Mouse (Mus musculus) stomach, embryonic 16.5 days (tissue): ENCODE data around the gene Klf16. TPM values are rescaled to one million over a fixed set of nuclear protein-coding genes. Genes with fewer than 3 reads are reported as not detected.
A peak's percentile ranks its signal among the peaks of the same experiment; 100 is the strongest.

ENCODE experiments used
- ATAC-seq: fragments of 200-750 bp; cut with Nextera tagmentation; 2 replicates; pipeline ENCODE4 v1.8.0; 2017; ENCODE audit warnings: moderate number of reproducible peaks, moderate TSS enrichment; ENCODE audit not compliant: insufficient read depth, low FRiP score
- H3K27ac ChIP-seq: fragments of 300-500 bp; sonication (generic); 2 replicates; pipeline ENCODE4 v1.5.1; 2014; ENCODE audit warnings: low read length
- H3K27me3 ChIP-seq: fragments of 300-500 bp; sonication (generic); 2 replicates; pipeline ENCODE4 v1.6.1; 2014; ENCODE audit warnings: low read length, control low read depth, mixed read lengths; ENCODE audit not compliant: control insufficient read depth, insufficient read depth
- H3K36me3 ChIP-seq: fragments of 300-500 bp; sonication (generic); 2 replicates; pipeline ENCODE4 v1.6.1; 2014; ENCODE audit warnings: low read length; ENCODE audit not compliant: control insufficient read depth, insufficient read depth
- H3K4me1 ChIP-seq: fragments of 300-500 bp; sonication (generic); 2 replicates; pipeline ENCODE4 v1.6.1; 2014; ENCODE audit warnings: low read length, control low read depth, mixed read lengths; ENCODE audit not compliant: control insufficient read depth, insufficient read depth
- H3K4me2 ChIP-seq: fragments of 300-500 bp; sonication (generic); 2 replicates; pipeline ENCODE4 v1.6.1; 2014; ENCODE audit warnings: low read depth, low read length, mixed read lengths
- H3K4me3 ChIP-seq: fragments of 300-500 bp; sonication (generic); replicated peaks from 2 replicates; pipeline ENCODE4 v1.5.1; 2014; ENCODE audit warnings: mild to moderate bottlenecking, low read length
- H3K9ac ChIP-seq: fragments of 300-500 bp; sonication (generic); 2 replicates; pipeline ENCODE4 v1.6.1; 2014; ENCODE audit warnings: low read length
- H3K9me3 ChIP-seq: fragments of 300-500 bp; sonication (generic); replicated peaks from 2 replicates; pipeline ENCODE4 v1.6.1; 2016; ENCODE audit warnings: low read length, control low read depth; ENCODE audit not compliant: control insufficient read depth
- WGBS: fragments of 180-500 bp; shearing (Covaris S2); extraction: QIAGEN DNeasy Blood & Tissue Kit; methylation state at CpG from one replicate; pipeline ENCODE4 v1.1.7; 2014; 5-methylcytosine and 5-hydroxymethylcytosine counted together
- polyA plus RNA-seq: library from polyadenylated mRNA; unstranded; fragments of >200 nt; fragmentation: Nextera tagmentation; extraction: Ambion mirVana; gene quantifications from 2 replicates; pipeline ENCODE4 v1.2.1, GENCODE M21; 2015

Klf16 gene
- polyA plus RNA-seq, 1 experiment from 2014 or later = 8.7 TPM

DNA sequence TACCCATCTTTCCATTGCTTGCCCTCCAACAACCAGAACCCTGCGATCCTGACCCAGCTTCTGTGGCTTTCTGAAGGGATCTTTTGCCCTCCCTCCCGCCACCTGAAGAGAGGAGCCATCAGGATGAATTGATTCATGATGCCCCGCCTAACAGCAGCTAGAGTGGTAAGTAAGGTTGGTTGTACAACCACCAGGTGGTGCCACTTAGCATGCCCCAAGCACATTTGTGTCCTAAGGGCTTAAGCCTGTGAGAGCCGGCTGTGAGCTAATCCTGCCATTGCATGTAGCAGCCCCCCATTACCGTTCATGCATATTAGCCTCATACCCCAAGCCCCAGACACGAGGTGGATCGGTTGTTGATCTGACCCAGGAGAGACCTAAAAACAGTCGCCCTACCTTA lies 1.8 kb upstream of the Klf16 start:
- peaks cover 34% of the 10 kb centered on the region for H3K4me1 ChIP-seq
- peak overlapping the region; percentile 91 for H3K4me3 ChIP-seq
- H3K4me2 ChIP-seq = peak overlapping the region; percentile 93
- peak overlapping the region; percentile 97 for H3K27ac ChIP-seq
- no peaks in the 10 kb centered on the region for H3K9me3 ChIP-seq
- H3K9ac ChIP-seq = peak overlapping the region; percentile 54; the same call in 1 of the 2 replicates
- no peak for ATAC-seq
- WGBS = 7% methylated on average over 8 of the region's 8 CpGs
- H3K27me3 ChIP-seq = no peaks in the 10 kb centered on the region
- H3K36me3 ChIP-seq = no peaks in the 10 kb centered on the region

DNA sequence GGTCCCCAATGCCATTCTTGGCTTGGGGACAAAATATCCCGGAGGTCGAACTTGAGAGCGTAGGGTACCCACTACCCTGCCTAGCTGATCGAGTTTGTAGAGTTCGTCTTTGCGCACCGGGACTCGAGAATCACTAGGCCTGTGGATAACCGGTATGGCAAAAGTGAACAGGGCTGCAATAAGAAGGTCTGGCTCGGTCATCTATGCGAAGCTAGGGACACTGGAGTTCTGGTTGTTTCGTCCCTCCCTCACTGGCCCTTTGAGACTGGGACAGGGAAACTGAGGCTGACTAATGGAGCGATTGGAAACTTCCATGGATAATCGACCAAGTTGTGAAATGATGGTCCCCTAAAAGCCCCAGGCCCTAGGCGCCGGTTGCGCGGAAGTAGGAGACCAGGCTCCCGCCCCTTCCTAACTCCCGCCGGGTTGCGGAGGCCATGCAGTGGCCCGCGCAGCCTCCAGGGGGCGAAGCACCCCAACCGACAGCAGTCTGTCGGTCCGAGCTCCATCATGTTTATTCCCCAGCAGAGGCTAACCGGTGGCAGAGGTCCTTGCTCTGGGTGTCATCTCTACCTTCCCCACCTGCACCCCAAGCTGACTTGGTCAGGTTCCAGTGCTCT lies 1.1 kb upstream of the Klf16 start:
- under 1% methylated on average over 29 of the region's 29 CpGs for WGBS
- H3K4me1 ChIP-seq = peaks cover 40% of the 10 kb centered on the region

DNA sequence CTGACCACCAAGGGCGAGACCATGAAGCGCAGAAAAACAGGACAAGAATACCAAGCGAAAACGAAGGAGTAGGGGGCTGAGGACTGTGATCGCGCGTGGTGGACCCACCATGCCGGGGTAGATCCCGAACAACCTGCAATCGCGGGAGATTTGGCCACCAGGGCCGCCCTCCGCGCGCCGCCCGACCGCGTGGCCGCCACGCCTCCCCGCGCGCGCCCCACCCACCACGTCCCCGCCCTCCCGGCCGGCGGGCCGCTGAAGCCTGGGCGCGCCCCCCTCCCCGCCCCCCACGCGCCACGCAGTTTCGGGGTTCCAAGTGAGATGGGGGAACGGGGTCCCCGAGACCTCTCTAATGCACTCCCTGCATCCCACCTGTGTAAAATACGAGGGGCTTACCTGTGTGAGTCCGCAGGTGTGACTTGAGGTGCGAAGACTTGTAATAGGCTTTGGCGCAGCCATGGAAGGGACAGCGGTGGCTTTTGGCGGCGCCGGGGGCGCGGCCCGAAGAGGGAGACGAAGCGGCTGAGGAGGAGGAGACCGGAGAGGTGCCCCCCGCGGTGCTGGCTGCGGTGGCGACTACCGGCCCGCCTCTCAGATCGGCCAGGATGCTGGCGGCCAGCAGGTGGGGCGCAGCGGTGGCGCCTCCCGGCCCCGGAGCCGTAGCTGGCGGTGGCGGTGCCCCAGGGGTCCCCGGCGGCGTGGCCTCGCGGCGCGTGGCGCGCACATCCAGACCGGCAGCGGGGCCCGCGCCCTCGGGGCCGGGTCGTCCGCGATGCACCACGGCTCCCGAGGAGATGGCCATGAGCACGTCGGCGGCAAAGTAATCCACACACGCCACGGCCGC lies 548 bp downstream of the Klf16 start:
- H3K27ac ChIP-seq = peak overlapping the region; percentile 77
- no peaks in the 10 kb centered on the region for H3K36me3 ChIP-seq
- peak overlapping the region; percentile 90 for H3K9ac ChIP-seq
- H3K4me2 ChIP-seq = peak overlapping the region; percentile 93
- no peak for ATAC-seq
- H3K4me1 ChIP-seq = peaks cover 55% of the 10 kb centered on the region
- WGBS = under 1% methylated on average over 86 of the region's 96 CpGs
- no peaks in the 10 kb centered on the region for H3K9me3 ChIP-seq
- H3K4me3 ChIP-seq = peak overlapping the region; percentile 91
- H3K27me3 ChIP-seq = no peaks in the 10 kb centered on the region

More for the DNA sequence above, 1.1 kb upstream of the Klf16 start:
- no peaks in the 10 kb centered on the region for H3K36me3 ChIP-seq
- peak overlapping the region; percentile 93 for H3K4me2 ChIP-seq
- H3K9me3 ChIP-seq = no peaks in the 10 kb centered on the region
- H3K9ac ChIP-seq = peak overlapping the region; percentile 90
- H3K27ac ChIP-seq = peak overlapping the region; percentile 97
- ATAC-seq = peak; percentile 33; the same call in 1 of the 2 replicates
- H3K4me3 ChIP-seq = peak overlapping the region; percentile 91
- no peaks in the 10 kb centered on the region for H3K27me3 ChIP-seq

DNA sequence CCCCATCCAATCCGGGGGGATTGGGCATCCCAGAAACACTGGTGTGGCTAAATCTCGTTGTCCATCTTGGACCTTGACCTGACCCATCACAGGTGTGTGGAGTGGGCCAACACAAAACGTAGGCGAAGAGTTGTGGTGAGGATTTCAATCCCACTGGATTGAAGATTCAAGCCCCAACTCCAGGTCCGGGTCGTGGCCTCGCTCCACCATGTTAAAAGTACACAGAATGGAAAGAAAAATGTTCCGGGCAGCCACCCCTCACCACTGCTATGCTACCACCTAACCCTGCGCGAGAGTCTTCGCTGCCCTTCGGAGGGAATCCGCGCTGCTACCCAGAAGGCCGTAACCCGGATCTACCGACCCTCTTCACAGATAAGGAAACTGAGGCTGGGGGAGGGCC lies 1.2 kb downstream of the Klf16 start:
- Histone ChIP-seq H3K9me3 (no peaks in the 10 kb centered on the region), H3K9ac (peak overlapping the region; percentile 90), H3K27ac (0 out of 2 replicates have a peak overlapping the region, but pooled peaks have one; percentile 77), H3K4me2 (peak overlapping the region; percentile 93), H3K4me3 (peak overlapping the region; percentile 91), H3K27me3 (no peaks in the 10 kb centered on the region), H3K4me1 (peaks cover 61% of the 10 kb centered on the region), H3K36me3 (no peaks in the 10 kb centered on the region)
- WGBS = 12% methylated on average over 17 of the region's 17 CpGs
- ATAC-seq = no peak

DNA sequence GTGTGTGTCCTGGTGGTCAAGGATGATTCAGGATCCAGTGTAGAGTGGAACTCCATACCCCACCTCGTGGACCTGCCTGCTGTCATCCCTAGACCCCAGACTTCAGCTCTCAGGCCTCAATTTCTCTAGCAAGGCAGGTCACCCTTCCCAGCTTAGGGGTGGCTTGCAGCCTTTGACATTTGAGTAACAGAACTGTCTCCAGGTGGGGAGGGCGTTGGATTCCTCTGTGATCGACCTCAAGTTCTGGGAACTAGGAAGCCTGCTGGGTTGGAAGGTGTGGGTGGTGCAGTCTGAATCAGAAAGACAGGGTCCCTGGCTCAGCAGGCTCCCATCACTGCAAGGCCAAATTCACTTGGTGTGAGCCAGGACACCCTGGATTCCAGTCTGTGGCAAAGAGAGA lies 2.2 kb downstream of the Klf16 start:
- Histone ChIP-seq H3K36me3 (no peaks in the 10 kb centered on the region), H3K4me1 (peaks cover 71% of the 10 kb centered on the region), H3K4me2 (peak overlapping the region; percentile 93; the same call in 1 of the 2 replicates), H3K27me3 (no peaks in the 10 kb centered on the region), H3K9me3 (no peaks in the 10 kb centered on the region), H3K9ac (no peak overlapping the region), H3K4me3 (no peak overlapping the region), H3K27ac (no peak overlapping the region)
- ATAC-seq = no peak
- 66% methylated on average over 3 of the region's 3 CpGs for WGBS

DNA sequence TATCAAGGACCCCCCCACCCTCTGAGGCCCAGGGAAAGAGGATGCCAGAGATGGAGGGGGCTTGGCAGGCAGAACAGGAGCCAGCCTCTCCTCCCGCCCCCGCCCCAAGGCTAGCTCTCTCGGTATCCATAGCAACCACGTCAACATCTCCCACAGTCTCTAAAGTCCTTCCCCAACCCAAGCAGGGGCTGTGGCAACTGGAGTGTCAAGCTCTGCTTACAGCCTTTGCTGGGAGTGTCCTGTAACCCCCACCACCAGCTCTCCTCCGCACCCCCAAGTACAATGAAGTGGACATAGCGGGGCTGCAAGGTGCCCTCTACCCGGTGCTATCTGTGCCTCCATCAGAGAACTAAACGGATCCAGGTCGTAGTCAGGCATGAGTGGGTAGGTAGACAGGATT lies 3.2 kb downstream of the Klf16 start:
- Histone ChIP-seq H3K9ac (peak overlapping the region; percentile 2; the same call in 1 of the 2 replicates), H3K4me2 (no peak overlapping the region), H3K9me3 (no peaks in the 10 kb centered on the region), H3K4me3 (no peak overlapping the region), H3K4me1 (peaks cover 75% of the 10 kb centered on the region), H3K36me3 (no peaks in the 10 kb centered on the region), H3K27ac (no peak overlapping the region; the same call in 1 of the 2 replicates), H3K27me3 (no peaks in the 10 kb centered on the region)
- no peak for ATAC-seq
- 53% methylated on average over 9 of the region's 9 CpGs for WGBS

- no peak overlapping the region for H3K4me2 ChIP-seq
- H3K4me3 ChIP-seq = no peak overlapping the region
- WGBS = 79% methylated on average over 2 of the region's 2 CpGs
- H3K9me3 ChIP-seq = no peaks in the 10 kb centered on the region
- peaks cover 66% of the 10 kb centered on the region for H3K4me1 ChIP-seq
- no peaks in the 10 kb centered on the region for H3K27me3 ChIP-seq
- no peaks in the 10 kb centered on the region for H3K36me3 ChIP-seq
- no peak overlapping the region for H3K9ac ChIP-seq
- ATAC-seq = no peak
- H3K27ac ChIP-seq = no peak overlapping the region
Observed at GRCm38 (mm10) chr10:80572477-80572876, 4.6 kb downstream of the Klf16 start.

DNA sequence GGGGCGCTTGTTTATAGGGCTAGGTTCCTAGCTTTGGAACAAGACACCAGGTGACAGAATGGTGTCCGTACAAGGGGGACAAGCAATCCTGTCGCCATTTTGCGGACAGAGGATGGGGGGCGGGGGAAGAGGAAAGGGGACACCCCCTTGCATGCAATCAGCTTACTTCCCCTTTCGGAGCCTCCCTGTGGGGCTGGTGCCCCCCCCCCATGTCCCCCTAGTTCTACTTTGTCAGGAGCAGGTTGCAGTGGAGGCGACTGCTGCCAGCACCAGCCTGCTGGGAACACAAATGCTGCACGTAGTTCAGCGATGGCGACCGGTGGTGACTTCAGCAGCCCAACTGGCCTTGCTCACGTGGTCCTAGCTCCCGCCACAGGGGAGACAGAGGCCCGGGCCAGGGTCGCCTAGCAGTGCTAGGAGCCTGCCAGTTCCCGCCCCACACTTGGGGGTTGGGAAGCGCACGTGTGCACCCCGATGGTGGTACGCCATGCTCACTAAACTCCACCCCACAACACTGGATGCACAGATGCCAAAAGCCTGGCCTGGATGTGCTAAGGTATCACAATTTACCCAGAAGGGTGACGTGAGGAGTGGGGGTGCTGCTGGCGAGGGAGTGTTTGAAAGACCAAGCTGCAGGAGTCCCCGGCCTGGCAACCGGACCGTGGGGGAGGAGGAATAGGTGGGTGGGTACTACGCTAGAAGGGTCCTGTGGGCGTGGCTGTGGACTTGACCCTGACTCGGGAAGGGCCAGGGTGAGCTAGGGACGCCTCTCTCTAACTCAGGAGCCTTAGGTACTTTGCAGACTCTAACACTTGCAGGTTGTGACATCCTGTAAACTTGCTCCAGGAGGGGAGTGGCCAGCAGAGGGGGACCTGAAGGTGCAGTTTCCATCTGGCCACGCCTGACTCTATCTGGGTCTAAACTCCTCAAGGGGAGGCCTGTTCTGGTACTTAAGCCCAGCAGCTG lies 6.0 kb downstream of the Klf16 start:
- Histone ChIP-seq H3K36me3 (no peaks in the 10 kb centered on the region), H3K27ac (peak overlapping the region; percentile 62), H3K27me3 (no peaks in the 10 kb centered on the region), H3K4me2 (peak overlapping the region; percentile 41), H3K9me3 (no peaks in the 10 kb centered on the region), H3K9ac (peak overlapping the region; percentile 59), H3K4me3 (peak overlapping the region; percentile 13), H3K4me1 (peaks cover 71% of the 10 kb centered on the region)
- WGBS = 20% methylated on average over 29 of the region's 30 CpGs
- peak; percentile 15; the same call in 1 of the 2 replicates for ATAC-seq
